Mouse (Mus musculus): Measurements from ENCODE around the gene Itih5.

DNA sequence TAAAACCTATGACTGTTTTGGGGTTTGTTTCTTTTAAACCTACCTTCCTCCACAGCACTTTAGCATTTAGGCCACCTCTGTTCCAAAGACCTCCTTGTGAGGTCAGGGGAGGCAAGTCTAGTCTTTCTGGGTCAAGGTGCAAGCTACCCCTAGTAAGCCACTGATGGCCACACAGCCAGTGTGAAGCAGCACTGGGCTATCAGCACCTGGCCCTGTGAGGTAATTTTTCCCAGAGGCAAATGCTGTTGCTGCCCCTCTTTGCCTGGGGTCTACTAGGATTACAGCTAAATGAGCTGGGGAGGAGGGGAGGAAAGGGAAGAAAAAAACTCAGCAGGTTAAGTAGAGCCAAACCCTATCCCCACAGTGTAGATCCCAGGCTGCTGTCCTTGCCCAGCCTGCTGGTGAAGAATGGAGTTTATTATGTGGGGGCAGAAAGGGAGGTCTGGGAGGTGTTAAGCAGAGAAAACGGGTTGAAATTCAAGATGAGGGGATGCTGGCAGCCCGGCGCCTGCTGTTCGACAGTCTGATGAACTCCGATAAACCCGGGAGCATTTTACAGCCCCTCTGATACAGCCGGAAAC lies 110.6 kb downstream of the Itih5 start:
- TF ChIP-seq POLR2A (IDR thresholded peaks at IDR 0.05; ENCODE audit: control insufficient read depth, low read depth, low read length) (no peak), CTCF (IDR thresholded peaks at IDR 0.05; ENCODE audit: control insufficient read depth, insufficient read depth, insufficient replicate concordance, low read depth, low read length) (no peak)

Data from testis, adult 2 months (tissue).